Mouse (Mus musculus) gastrocnemius, postnatal 14 days (tissue): ENCODE results near the gene C1qtnf1. TPM values are rescaled to one million over a fixed set of nuclear protein-coding genes. Genes with fewer than 3 reads are reported as not detected.

Experiments used
- DNase-seq: peaks from one replicate; pipeline ENCODE4 v3.0.0; 2021; ENCODE audit warnings: mixed read lengths
- intact Hi-C: fragments of 180-260 bp; cut with DNase I; formaldehyde crosslinking; loops from one replicate; pipeline ENCODE4 v1.15.1; 2025; ENCODE audit warnings: low total_unique reads
- total RNA-seq, 2 experiments: library from RNA; stranded (reverse); gene quantifications; 2 replicates each; pipeline ENCODE4 v1.2.3; 2021

The C1qtnf1 gene
- total RNA-seq, 2 experiments from 2014 or later = 26.4 to 30.2 TPM

DNA sequence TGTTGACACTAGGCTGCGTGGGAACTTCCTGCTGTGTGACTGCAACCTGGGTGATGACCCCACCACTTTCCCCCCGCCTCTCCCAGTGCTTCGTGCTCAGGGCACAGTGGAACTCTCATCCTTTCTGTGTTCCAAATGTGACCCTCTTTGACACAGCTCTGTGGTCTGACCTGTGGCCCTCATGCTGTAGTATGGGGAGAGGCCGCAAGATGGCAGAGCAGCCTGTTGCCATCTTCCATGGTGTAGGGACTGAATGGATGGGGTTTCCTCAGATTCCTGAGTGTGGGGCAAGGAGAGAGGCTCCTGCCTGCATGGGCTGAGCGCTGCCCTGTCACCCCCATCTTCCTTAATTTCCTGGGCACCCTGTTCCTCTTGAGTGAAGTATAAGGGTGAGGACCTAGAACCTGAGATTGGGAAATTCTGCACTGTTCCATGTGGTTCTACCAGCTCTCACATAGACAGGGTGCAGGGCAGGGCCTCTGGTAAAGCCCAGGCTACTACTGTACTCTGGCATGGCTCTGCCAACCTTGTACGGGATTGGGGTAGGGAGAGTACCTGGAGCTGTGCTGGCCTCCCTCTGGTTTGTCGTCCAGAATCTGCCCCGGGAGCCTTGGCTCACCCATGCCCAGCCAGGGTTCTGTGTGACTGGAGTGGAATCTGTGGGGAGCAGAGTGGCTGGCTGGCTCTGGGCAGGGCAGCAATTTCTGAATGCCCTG is 60.3 kb downstream of the C1qtnf1 start:
- DNase-seq = no peak

GRCm38 (mm10) chr11:118488907-118489270 is 60.9 kb downstream of the C1qtnf1 start:
- intact Hi-C loops = no loop called here
- DNase-seq = no peak

More for the DNA sequence above, 60.3 kb downstream of the C1qtnf1 start:
- intact Hi-C loops = no loop called here

- intact Hi-C loops = loop anchor here (2.0 kb wide), 1 partner anchor 46 kb away; no protein-coding TSS in a partner anchor
- peak; percentile 90 for DNase-seq
These were observed 62.7 kb downstream of the C1qtnf1 start for GRCm38 (mm10) chr11:118490566-118491218.

DNA sequence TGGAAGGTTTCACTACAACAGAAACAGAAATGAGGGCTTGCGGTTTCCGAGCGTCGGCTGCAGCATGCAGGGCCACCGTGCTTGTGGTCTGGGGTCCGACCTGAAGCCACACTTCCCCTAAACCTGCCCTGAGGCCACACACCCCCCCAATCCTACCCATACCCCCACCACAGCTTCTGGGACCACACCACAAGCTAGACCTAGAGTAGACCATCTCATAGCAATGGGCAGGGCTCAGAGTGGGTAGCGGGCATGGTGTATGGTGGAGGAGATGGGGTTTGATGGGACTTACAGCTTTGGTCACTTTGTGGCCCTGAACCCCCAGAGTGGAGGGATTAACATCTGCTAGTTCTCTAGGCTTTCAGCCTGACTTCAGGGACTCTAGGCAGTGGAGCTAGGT is 63.2 kb downstream of the C1qtnf1 start:
- intact Hi-C loops = loop anchor here (2.0 kb wide), 1 partner anchor 46 kb away; no protein-coding TSS in a partner anchor
- DNase-seq = no peak

DNA sequence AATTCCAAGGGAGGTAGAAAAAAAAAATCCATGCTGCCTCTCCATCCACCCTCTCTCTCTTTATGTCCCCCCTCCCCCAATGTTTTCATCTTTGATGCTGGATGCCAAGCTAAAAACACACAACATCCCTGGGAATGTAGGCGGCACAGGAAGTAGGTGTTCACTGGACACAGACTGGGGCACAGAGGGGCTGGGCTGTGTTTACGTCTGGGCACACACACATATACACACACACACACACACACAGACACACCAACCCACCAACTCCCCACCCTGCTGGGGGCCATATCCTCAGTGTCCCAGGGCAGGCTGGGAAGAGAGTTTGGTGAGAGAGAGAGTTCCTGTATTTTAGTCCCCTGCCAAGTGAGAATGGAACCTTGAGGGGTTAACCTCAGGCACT is 65.5 kb downstream of the C1qtnf1 start:
- intact Hi-C loops = no loop called here
- DNase-seq = no peak

GRCm38 (mm10) chr11:118494001-118494737 is 66.2 kb downstream of the C1qtnf1 start:
- intact Hi-C loops = no loop called here
- no peak for DNase-seq

DNA sequence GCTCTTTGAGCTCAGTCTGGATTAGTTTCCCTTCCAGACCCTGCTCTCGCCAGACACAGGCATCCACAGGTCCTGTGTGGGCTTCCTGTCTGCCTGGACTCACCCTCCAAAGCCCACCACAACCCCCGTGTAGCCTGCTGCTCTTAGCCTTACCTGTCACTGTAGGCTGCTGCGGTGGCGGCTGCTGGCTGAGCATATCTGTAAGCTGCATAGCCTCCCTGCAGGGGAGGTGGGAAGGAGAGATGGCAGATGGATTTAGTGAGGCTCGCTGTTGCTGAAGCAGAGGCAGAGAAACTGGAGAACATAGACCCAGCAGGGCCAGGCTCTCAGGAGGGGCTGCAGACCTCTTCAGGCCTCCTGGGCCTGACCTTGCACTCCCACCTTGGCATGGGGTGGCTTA is 67.1 kb downstream of the C1qtnf1 start:
- intact Hi-C loops = no loop called here
- DNase-seq = no peak

- intact Hi-C loops = no loop called here
- DNase-seq = no peak
These were observed 68.2 kb downstream of the C1qtnf1 start for GRCm38 (mm10) chr11:118496066-118496689.

Other genes starting within 250 kb of the C1qtnf1 start
- 10 to 100 TPM; 23.3 to 31.2 TPM for gene Cyth1, start 179.6 kb upstream of the C1qtnf1 start, total RNA-seq
- 1 to 10 TPM; 9.8 TPM for gene Usp36, start 138.0 kb upstream of the C1qtnf1 start, total RNA-seq
- gene Cep295nl, start 85.7 kb upstream of the C1qtnf1 start, total RNA-seq = 1 to 10 TPM; 1.3 TPM
- 100 to 1,000 TPM; 119 to 133 TPM for gene Timp2, start 72.5 kb upstream of the C1qtnf1 start, total RNA-seq
- gene Lgals3bp, start 26.1 kb upstream of the C1qtnf1 start, total RNA-seq = 10 to 100 TPM; 11.0 to 11.9 TPM
- 10 to 100 TPM; 11.0 to 11.7 TPM for gene Cant1, start 9.1 kb upstream of the C1qtnf1 start, total RNA-seq
- 10 to 100 TPM; 13.1 to 13.5 TPM for gene Engase, start 48.6 kb downstream of the C1qtnf1 start, total RNA-seq